Mouse (Mus musculus) stomach, postnatal 0 days (tissue): ENCODE results near the gene Map3k6.

ENCODE experiments used
- CTCF ChIP-seq: IDR thresholded peaks from 2 replicates; pipeline ENCODE4 v1.5.1; 2016; ENCODE audit warnings: antibody characterized with exemption, low read depth, mild to moderate bottlenecking, moderate library complexity
- EP300 ChIP-seq: optimal IDR thresholded peaks from 2 replicates; pipeline ENCODE3; 2016; ENCODE audit warnings: antibody characterized with exemption

GRCm38 (mm10) chr4:133285950-133286349 is 45.3 kb downstream of the Map3k6 start:
- TF ChIP-seq CTCF (no peak), EP300 (no peak)
